Mouse (Mus musculus): ENCODE results near the gene Camta2. TPM values are rescaled to one million over a fixed set of nuclear protein-coding genes. Genes with fewer than 3 reads are reported as not detected.

Camta2 gene
- polyA plus RNA-seq, 1 experiment from 2014 or later, result 6.5 TPM

DNA sequence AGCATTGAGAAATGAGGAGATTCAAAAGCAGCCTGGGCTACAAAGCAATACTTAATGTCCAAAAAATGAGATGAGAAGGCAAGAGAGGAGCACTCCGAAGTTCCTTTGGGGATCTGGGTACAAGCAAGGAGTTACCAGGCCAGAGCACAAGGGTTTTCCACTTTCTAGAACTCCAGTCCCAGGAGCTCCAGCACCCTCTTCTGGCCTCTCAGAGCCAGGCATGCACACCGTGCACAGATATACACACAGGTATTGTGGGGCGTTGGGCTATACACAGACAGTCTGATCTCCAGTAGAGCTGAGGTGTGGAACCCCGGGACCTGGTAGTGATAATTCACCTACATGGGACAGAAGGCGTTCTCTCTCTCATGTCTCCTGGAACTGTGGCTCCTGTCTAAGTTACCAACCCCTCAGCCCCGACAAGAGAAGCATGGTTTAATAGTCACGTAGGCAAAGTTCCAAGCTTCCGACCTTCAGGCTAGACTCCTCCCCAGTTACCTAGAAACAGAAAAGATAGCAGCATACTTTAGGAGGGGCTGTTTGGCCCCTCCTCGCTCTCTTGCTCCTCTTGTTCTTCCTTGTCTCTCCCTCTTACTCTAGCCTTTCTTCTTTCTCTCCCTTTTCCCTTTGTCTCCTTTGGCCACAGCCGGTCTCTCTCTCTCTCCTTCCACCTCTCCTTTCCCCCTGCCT is 64.7 kb downstream of the Camta2 start:
- WGBS, result 65% methylated on average over 10 of the region's 10 CpGs
- H3K36me3 ChIP-seq (ENCODE audit: control insufficient read depth, insufficient read depth, low read length), result no peaks in the 10 kb centered on the region
- no peak overlapping the region for H3K4me3 ChIP-seq (ENCODE audit: low read depth, low read length)
- no peaks in the 10 kb centered on the region for H3K27me3 ChIP-seq (ENCODE audit: control insufficient read depth, insufficient read depth, low read length)
- H3K4me1 ChIP-seq (replicated peaks; ENCODE audit: control insufficient read depth, insufficient read depth), result no peaks in the 10 kb centered on the region
- ATAC-seq (ENCODE audit: low FRiP score, low TSS enrichment), result peak; percentile 39; the same call in 1 of the 2 replicates
- DNase-seq (ENCODE audit: low spot score), result no peak
- TF ChIP-seq CTCF (IDR thresholded peaks at IDR 0.05; ENCODE audit: low read depth) (peak; percentile 64), EP300 (optimal IDR thresholded peaks at IDR 0.05) (no peak)
- no peak overlapping the region for H3K4me2 ChIP-seq (replicated peaks; ENCODE audit: low read depth)
- H3K9me3 ChIP-seq (ENCODE audit: control insufficient read depth, low read length), result no peaks in the 10 kb centered on the region
- no peak overlapping the region for H3K27ac ChIP-seq (replicated peaks)
- H3K9ac ChIP-seq (ENCODE audit: low read length), result no peak overlapping the region

GRCm38 (mm10) chr11:70621972-70622814 is 65.7 kb downstream of the Camta2 start:
- H3K27ac ChIP-seq (replicated peaks), result no peak overlapping the region
- H3K36me3 ChIP-seq (ENCODE audit: control insufficient read depth, insufficient read depth, low read length), result no peaks in the 10 kb centered on the region
- peak; percentile 69 for ATAC-seq (ENCODE audit: low FRiP score, low TSS enrichment)

More at GRCm38 (mm10) chr11:70621972-70622814, 65.7 kb downstream of the Camta2 start:
- 32% methylated on average over 7 of the region's 7 CpGs for WGBS
- H3K4me3 ChIP-seq (ENCODE audit: low read depth, low read length), result no peak overlapping the region
- TF ChIP-seq CTCF (IDR thresholded peaks at IDR 0.05; ENCODE audit: low read depth) (no peak), EP300 (optimal IDR thresholded peaks at IDR 0.05) (no peak)
- no peak overlapping the region for H3K4me2 ChIP-seq (replicated peaks; ENCODE audit: low read depth)
- no peaks in the 10 kb centered on the region for H3K4me1 ChIP-seq (replicated peaks; ENCODE audit: control insufficient read depth, insufficient read depth)
- H3K9ac ChIP-seq (ENCODE audit: low read length), result peak overlapping the region; percentile 23; the same call in 1 of the 2 replicates
- no peaks in the 10 kb centered on the region for H3K27me3 ChIP-seq (ENCODE audit: control insufficient read depth, insufficient read depth, low read length)
- DNase-seq (ENCODE audit: low spot score), result peak; percentile 61
- H3K9me3 ChIP-seq (ENCODE audit: control insufficient read depth, low read length), result no peaks in the 10 kb centered on the region

Small RNA genes lying within 50 kb of the gene (microRNA-seq; reads per million reads assigned to microRNA genes)
- not detected for gene Mir6925

Other genes with a start within 250 kb of the Camta2 start
- gene Med11, start 236.2 kb downstream of the Camta2 start, polyA plus RNA-seq (2015; fragmentation: Nextera tagmentation; extraction: Ambion mirVana), result 27.4 and 28.6 TPM in 2 replicates
- 0.62 and 0.86 TPM in 2 replicates for gene Zmynd15, start 228.7 kb downstream of the Camta2 start, polyA plus RNA-seq (2015; fragmentation: Nextera tagmentation; extraction: Ambion mirVana)
- 15.8 and 18.1 TPM in 2 replicates for gene Cxcl16, start 228.1 kb downstream of the Camta2 start, polyA plus RNA-seq (2015; fragmentation: Nextera tagmentation; extraction: Ambion mirVana)
- 91.8 and 104 TPM in 2 replicates for gene Tm4sf5, start 182.9 kb downstream of the Camta2 start, polyA plus RNA-seq (2015; fragmentation: Nextera tagmentation; extraction: Ambion mirVana)
- 0.15 and 0.36 TPM in 2 replicates for gene Vmo1, start 173.5 kb downstream of the Camta2 start, polyA plus RNA-seq (2015; fragmentation: Nextera tagmentation; extraction: Ambion mirVana)
- 0.32 and 0.40 TPM in 2 replicates for gene Gltpd2, start 168.9 kb downstream of the Camta2 start, polyA plus RNA-seq (2015; fragmentation: Nextera tagmentation; extraction: Ambion mirVana)
- gene Psmb6, start 162.7 kb downstream of the Camta2 start, polyA plus RNA-seq (2015; fragmentation: Nextera tagmentation; extraction: Ambion mirVana), result 516 and 537 TPM in 2 replicates
- not detected in 2 replicates for gene Gm40193, start 155.2 kb downstream of the Camta2 start, polyA plus RNA-seq (2015; fragmentation: Nextera tagmentation; extraction: Ambion mirVana)
- 16.2 and 17.7 TPM in 2 replicates for gene Pld2, start 148.0 kb downstream of the Camta2 start, polyA plus RNA-seq (2015; fragmentation: Nextera tagmentation; extraction: Ambion mirVana)
- 8.5 and 10.2 TPM in 2 replicates for gene Mink1, start 125.2 kb downstream of the Camta2 start, polyA plus RNA-seq (2015; fragmentation: Nextera tagmentation; extraction: Ambion mirVana)
- not detected in 2 replicates for gene 4930544D05Rik, start 72.3 kb downstream of the Camta2 start, polyA plus RNA-seq (2015; fragmentation: Nextera tagmentation; extraction: Ambion mirVana)
- not detected in 2 replicates for gene Chrne, start 68.9 kb downstream of the Camta2 start, polyA plus RNA-seq (2015; fragmentation: Nextera tagmentation; extraction: Ambion mirVana)
- 0.06 and 0.07 TPM in 2 replicates for gene Gp1ba, start 49.0 kb downstream of the Camta2 start, polyA plus RNA-seq (2015; fragmentation: Nextera tagmentation; extraction: Ambion mirVana)
- 62.8 and 70.5 TPM in 2 replicates for gene Rnf167, start 40.9 kb downstream of the Camta2 start, polyA plus RNA-seq (2015; fragmentation: Nextera tagmentation; extraction: Ambion mirVana)
- gene Slc25a11, start 40.6 kb downstream of the Camta2 start, polyA plus RNA-seq (2015; fragmentation: Nextera tagmentation; extraction: Ambion mirVana), result 120 and 121 TPM in 2 replicates
- 1,446 and 1,550 TPM in 2 replicates for gene Pfn1, start 33.5 kb downstream of the Camta2 start, polyA plus RNA-seq (2015; fragmentation: Nextera tagmentation; extraction: Ambion mirVana)
- 9.6 and 10.8 TPM in 2 replicates for gene Eno3, start 30.9 kb downstream of the Camta2 start, polyA plus RNA-seq (2015; fragmentation: Nextera tagmentation; extraction: Ambion mirVana)
- 77.7 and 79.4 TPM in 2 replicates for gene Spag7, start 18.7 kb downstream of the Camta2 start, polyA plus RNA-seq (2015; fragmentation: Nextera tagmentation; extraction: Ambion mirVana)
- 1.6 and 2.1 TPM in 2 replicates for gene Inca1, start 12.1 kb upstream of the Camta2 start, polyA plus RNA-seq (2015; fragmentation: Nextera tagmentation; extraction: Ambion mirVana)
- gene Kif1c, start 12.4 kb upstream of the Camta2 start, polyA plus RNA-seq (2015; fragmentation: Nextera tagmentation; extraction: Ambion mirVana), result 4.7 TPM in 2 replicates
- gene Zfp3, start 76.1 kb upstream of the Camta2 start, polyA plus RNA-seq (2015; fragmentation: Nextera tagmentation; extraction: Ambion mirVana), result 3.4 and 3.8 TPM in 2 replicates
- gene Scimp, start 124.5 kb upstream of the Camta2 start, polyA plus RNA-seq (2015; fragmentation: Nextera tagmentation; extraction: Ambion mirVana), result 0.57 and 0.63 TPM in 2 replicates
- gene Rabep1, start 156.7 kb upstream of the Camta2 start, polyA plus RNA-seq (2015; fragmentation: Nextera tagmentation; extraction: Ambion mirVana), result 15.1 and 17.5 TPM in 2 replicates